Mouse (Mus musculus) small intestine, adult 2 months (tissue): Measurements from ENCODE around the gene Grb2. TPM values are rescaled to one million over a fixed set of nuclear protein-coding genes. Genes with fewer than 3 reads are reported as not detected.
A peak's percentile ranks its signal among the peaks of the same experiment; 100 is the strongest.

Source experiments
- H3K27ac ChIP-seq: fragments of 200-500 bp; 2 replicates; pipeline ENCODE4 v1.5.1; 2012; ENCODE audit warnings: low read depth, low read length, control low read depth, inconsistent platforms; ENCODE audit not compliant: insufficient read depth
- H3K27me3 ChIP-seq: fragments of 200-500 bp; 2 replicates; pipeline ENCODE4 v1.6.1; 2012; ENCODE audit warnings: mild to moderate bottlenecking, moderate library complexity, low read length, inconsistent platforms; ENCODE audit not compliant: control insufficient read depth, insufficient read depth
- H3K36me3 ChIP-seq: fragments of 200-500 bp; 2 replicates; pipeline ENCODE4 v1.6.1; 2012; ENCODE audit warnings: mild to moderate bottlenecking, low read length, control low read depth, inconsistent platforms; ENCODE audit not compliant: control insufficient read depth, insufficient read depth
- H3K4me1 ChIP-seq: fragments of 200-500 bp; 2 replicates; pipeline ENCODE4 v1.6.1; 2012; ENCODE audit warnings: low read length, inconsistent platforms, mixed read lengths; ENCODE audit not compliant: control insufficient read depth, insufficient read depth, insufficient read length
- H3K4me3 ChIP-seq: fragments of 200-500 bp; 2 replicates; pipeline ENCODE4 v1.5.1; 2012; ENCODE audit warnings: low read depth, mild to moderate bottlenecking, control low read depth, inconsistent platforms, low read length, moderate library complexity
- CTCF ChIP-seq: fragments of 200-500 bp; IDR thresholded peaks from 2 replicates; pipeline ENCODE4 v1.5.1; 2012; ENCODE audit warnings: low read depth, mild to moderate bottlenecking, control low read depth, inconsistent platforms, low read length, moderate library complexity, mixed read lengths; ENCODE audit not compliant: insufficient replicate concordance, insufficient read length; ENCODE audit errors: extremely low read depth
- POLR2A ChIP-seq: fragments of 200-500 bp; IDR thresholded peaks from 2 replicates; pipeline ENCODE4 v1.6.1; 2012; ENCODE audit warnings: low read depth, mild to moderate bottlenecking, control low read depth, inconsistent platforms, low read length, moderate library complexity
- WGBS: fragments of 180-500 bp; shearing (Covaris S2); methylation state at CpG from one replicate; pipeline ENCODE4 v1.1.7; 2018; 5-methylcytosine and 5-hydroxymethylcytosine counted together
- polyA plus RNA-seq: library from polyadenylated mRNA; depleted of rRNA; stranded (reverse); fragments of >200 nt; gene quantifications from 2 replicates; pipeline ENCODE4 v1.2.3, GENCODE M21; 2012

Grb2 gene
- polyA plus RNA-seq, 1 experiment: 34.8 TPM

GRCm38 (mm10) chr11:115696471-115696870 is 11.9 kb downstream of the Grb2 start:
- Histone ChIP-seq H3K4me1 (peaks cover 25% of the 10 kb centered on the region), H3K27ac (peak overlapping the region; percentile 68), H3K27me3 (no peaks in the 10 kb centered on the region), H3K36me3 (peaks cover 8% of the 10 kb centered on the region), H3K4me3 (no peak overlapping the region)
- no peak for TF ChIP-seq POLR2A
- no peak for TF ChIP-seq CTCF
- WGBS: 15% methylated on average over 4 of the region's 4 CpGs

GRCm38 (mm10) chr11:115693979-115694578 is 14.3 kb downstream of the Grb2 start:
- Histone ChIP-seq H3K4me3 (no peak overlapping the region), H3K27ac (no peak overlapping the region), H3K4me1 (peaks cover 23% of the 10 kb centered on the region), H3K27me3 (no peaks in the 10 kb centered on the region), H3K36me3 (peaks cover 9% of the 10 kb centered on the region)
- no peak for TF ChIP-seq POLR2A
- no peak for TF ChIP-seq CTCF
- WGBS: 77% methylated on average over 12 of the region's 12 CpGs

GRCm38 (mm10) chr11:115692800-115693199 is 15.6 kb downstream of the Grb2 start:
- Histone ChIP-seq H3K36me3 (peaks cover 8% of the 10 kb centered on the region), H3K27ac (peak overlapping the region; percentile 40; the same call in 1 of the 2 replicates), H3K27me3 (no peaks in the 10 kb centered on the region), H3K4me1 (peaks cover 18% of the 10 kb centered on the region), H3K4me3 (no peak overlapping the region)
- TF ChIP-seq CTCF: no peak
- TF ChIP-seq POLR2A: no peak
- 56% methylated on average over 5 of the region's 5 CpGs for WGBS

GRCm38 (mm10) chr11:115691976-115692375 is 16.4 kb downstream of the Grb2 start:
- H3K4me3 ChIP-seq: no peak overlapping the region
- TF ChIP-seq POLR2A (no peak), CTCF (no peak)
- H3K27ac ChIP-seq: no peak overlapping the region
- peaks cover 2% of the 10 kb centered on the region for H3K36me3 ChIP-seq
- no peaks in the 10 kb centered on the region for H3K27me3 ChIP-seq
- peaks cover 11% of the 10 kb centered on the region for H3K4me1 ChIP-seq
- WGBS: 67% methylated on average over 2 of the region's 2 CpGs

- peaks cover 11% of the 10 kb centered on the region for H3K4me1 ChIP-seq
- no peak overlapping the region for H3K27ac ChIP-seq
- H3K4me3 ChIP-seq: no peak overlapping the region
- 78% methylated on average over 5 of the region's 5 CpGs for whole genome bisulfite sequencing
- no peaks in the 10 kb centered on the region for H3K27me3 ChIP-seq
- TF ChIP-seq CTCF: no peak
- TF ChIP-seq POLR2A: no peak
- H3K36me3 ChIP-seq: peaks cover 2% of the 10 kb centered on the region
Measured at GRCm38 (mm10) chr11:115691511-115691910, 16.9 kb downstream of the Grb2 start.

GRCm38 (mm10) chr11:115691013-115691412 is 17.4 kb downstream of the Grb2 start:
- Histone ChIP-seq H3K4me3 (no peak overlapping the region), H3K27me3 (no peaks in the 10 kb centered on the region), H3K27ac (no peak overlapping the region), H3K4me1 (peaks cover 6% of the 10 kb centered on the region), H3K36me3 (peaks cover 2% of the 10 kb centered on the region)
- 77% methylated on average over 5 of the region's 5 CpGs for WGBS
- TF ChIP-seq CTCF (no peak), POLR2A (no peak)

- H3K27ac ChIP-seq: no peak overlapping the region
- WGBS: 64% methylated on average over 5 of the region's 5 CpGs
- no peaks in the 10 kb centered on the region for H3K27me3 ChIP-seq
- H3K4me3 ChIP-seq: no peak overlapping the region
- H3K36me3 ChIP-seq: peaks cover 2% of the 10 kb centered on the region
- TF ChIP-seq POLR2A (no peak), CTCF (no peak)
- peaks cover 3% of the 10 kb centered on the region for H3K4me1 ChIP-seq
Measured at GRCm38 (mm10) chr11:115690356-115690755, 18.0 kb downstream of the Grb2 start.
